Mouse (Mus musculus): ENCODE measurements at regions not wholly inside any gene's neighbourhood (a gene's known extent, or its start where the extent isn't known, plus 50 kb on each side); places are given as distances from the start of the nearest gene placed in this dataset.

GRCm38 (mm10) chr9:92707011-92707410 is 165.0 kb downstream of the Plod2 start:
- TF ChIP-seq CTCF (IDR thresholded peaks at IDR 0.05; ENCODE audit: extremely low read depth, insufficient read length, insufficient replicate concordance, low read depth, low read length), result no peak
- TF ChIP-seq POLR2A (IDR thresholded peaks at IDR 0.05; ENCODE audit: low read depth, low read length), result no peak

Data from small intestine, adult 2 months (tissue).